In genomic region chr12:104699753-104700152, GRCm38 (mm10) we compare ENCODE assay signal across 8 mouse cellular contexts. TPM values are rescaled to one million over a fixed set of nuclear protein-coding genes. Genes with fewer than 3 reads are reported as not detected.
DNase-seq lines count a peak whose midpoint lies in the region; ATAC-seq lines count a peak whose summit lies in the region.

No protein-coding gene starts in this region.

- 0 out of 2 replicates have a peak, but pooled peaks have one; percentile 36 for ATAC-seq in megakaryocyte-erythroid progenitor cell, adult 5-6 weeks (replicated peaks; ENCODE audit: low FRiP score, low TSS enrichment, poor library complexity, severe bottlenecking)

- DNase-seq in cerebellum, adult 11 months: peak; percentile 9
- no peak for DNase-seq in cerebellum, adult 9-10 months
- peak; percentile 44 for DNase-seq in urinary bladder, postnatal 25 days (ENCODE audit: low spot score)
- no peak for DNase-seq in urinary bladder, postnatal 10 days (ENCODE audit: low spot score)
- peak; percentile 53 for DNase-seq in gastrocnemius, adult 8-10 months (ENCODE audit: low spot score in 2 of 2)
- peak; percentile 68 for DNase-seq in kidney, postnatal 14 days
- peak; percentile 88 for DNase-seq in testis, postnatal 10 days (ENCODE audit: low spot score)

RNA-seq across cellular contexts. Expression of gene Dicer1, which starts 52.0 kb away (rescaled TPM):
- 10 to 100 TPM; 33.8 to 50.0 (median 40.1) TPM for total RNA-seq in gastrocnemius, adult 8-10 months (2022)
- total RNA-seq in megakaryocyte-erythroid progenitor cell, adult 5-6 weeks (2014; fragmentation: Nextera tagmentation): 35.2 and 61.1 TPM in 2 replicates
- total RNA-seq in megakaryocyte-erythroid progenitor cell, adult 5-6 weeks (2017): 22.3 and 38.8 TPM in 2 replicates

Comparison
In these comparisons a context has a peak if more than half of its experiments do, and no peak if none do; other contexts are left out.
1. DNase-seq: peak in cerebellum, adult 11 months (single experiment), urinary bladder, postnatal 25 days (single experiment), gastrocnemius, adult 8-10 months (2 of 2), kidney, postnatal 14 days (single experiment) and testis, postnatal 10 days (single experiment); none in cerebellum, adult 9-10 months (single experiment) and urinary bladder, postnatal 10 days (single experiment).